8 mouse cellular contexts compared by ENCODE assay signal in the genomic region with DNA sequence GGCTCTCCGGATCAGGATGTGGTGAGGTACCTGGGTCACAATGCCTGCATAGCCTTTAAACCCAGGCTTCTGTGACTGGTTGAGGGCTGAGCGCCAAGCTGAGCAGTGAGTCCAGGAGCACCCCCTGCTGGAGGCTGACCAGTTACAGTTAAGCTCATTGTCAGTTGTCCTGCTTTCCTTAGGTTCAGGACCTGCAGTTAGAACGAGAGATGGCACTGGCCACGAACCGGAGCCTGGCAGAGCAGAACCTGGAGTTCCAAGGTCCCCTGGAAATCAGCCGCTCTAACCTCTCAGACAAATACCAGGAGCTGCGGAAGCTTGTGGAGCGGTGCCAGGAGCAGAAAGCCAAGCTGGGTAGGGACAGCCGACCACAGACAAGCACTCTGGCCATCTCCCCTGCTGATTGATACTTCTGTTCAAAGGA. TPM values are rescaled to one million over a fixed set of nuclear protein-coding genes. Genes with fewer than 3 reads are reported as not detected.
DNase-seq lines count a peak whose midpoint lies in the region; ATAC-seq and TF ChIP-seq lines count a peak whose summit lies in the region.

No protein-coding gene starts in this region.

- H3K4me2 ChIP-seq in hindbrain, embryonic 11.5 days (replicated peaks; ENCODE audit: low read depth, low read length): no peak overlapping the region
- H3K4me2 ChIP-seq in lung, postnatal 0 days (replicated peaks; ENCODE audit: low read depth, low read length): no peak overlapping the region

- no peak for DNase-seq in Patski (ENCODE audit: low read depth, low spot score)
- peak; percentile 93 for DNase-seq in cerebellum, adult 9-11 months
- DNase-seq in hindbrain, embryonic 11.5 days (ENCODE audit: low spot score): peak; percentile 62
- DNase-seq in layer of hippocampus, adult 9-10 months (ENCODE audit: low spot score): peak; percentile 61
- DNase-seq in lung, postnatal 0 days (ENCODE audit: low spot score): peak; percentile 50
- peak; percentile 74 for DNase-seq in right cerebral cortex, adult 18-20 months
- DNase-seq in urinary bladder, adult 18-20 months (ENCODE audit: low spot score in 2 of 2): no peak

- no peaks in the 10 kb centered on the region for H3K27me3 ChIP-seq in Patski
- no peaks in the 10 kb centered on the region for H3K27me3 ChIP-seq in hindbrain, embryonic 11.5 days (ENCODE audit: control insufficient read depth, insufficient read depth, low read length)
- no peaks in the 10 kb centered on the region for H3K27me3 ChIP-seq in lung, postnatal 0 days (replicated peaks; ENCODE audit: insufficient read depth, low read length)

- CTCF ChIA-PET in Patski (lab: Charles Lee): interaction anchor here (0.6 to 9.5 kb wide), 26 partner anchors 8 to 269 kb away, joined by 3 to 229 read pairs (median 4); a partner anchor contains a TSS

- H3K27ac ChIP-seq in hindbrain, embryonic 11.5 days (ENCODE audit: low read depth, low read length): peak overlapping the region; percentile 24; the same call in 1 of the 2 replicates
- no peak overlapping the region for H3K27ac ChIP-seq in lung, postnatal 0 days (ENCODE audit: low read length)

- POLR2A ChIA-PET in Patski (lab: Charles Lee): interaction anchor here (1.6 to 3.2 kb wide), 2 partner anchors 22 to 32 kb away, joined by 5 to 12 read pairs; a partner anchor contains a TSS

- no peak for TF ChIP-seq EP300 in lung, postnatal 0 days (IDR thresholded peaks at IDR 0.05)

- H3K36me3 ChIP-seq in hindbrain, embryonic 11.5 days (ENCODE audit: control insufficient read depth, insufficient read depth, low read length): peaks cover 3% of the 10 kb centered on the region; the same call in 1 of the 2 replicates
- H3K36me3 ChIP-seq in lung, postnatal 0 days (ENCODE audit: insufficient read depth, low read length): peaks cover 31% of the 10 kb centered on the region

- ATAC-seq in Patski: peak; percentile 28
- ATAC-seq in frontal cortex, adult (ENCODE audit: low TSS enrichment): peak; percentile 47
- peak; percentile 39 for ATAC-seq in hindbrain, embryonic 11.5 days (ENCODE audit: low FRiP score)
- peak; percentile 24; the same call in 1 of the 2 replicates for ATAC-seq in lung, postnatal 0 days

- no peak overlapping the region for H3K4me3 ChIP-seq in hindbrain, embryonic 11.5 days (ENCODE audit: low read depth, low read length)
- H3K4me3 ChIP-seq in lung, postnatal 0 days (ENCODE audit: low read depth, low read length): no peak overlapping the region

- peaks cover 2% of the 10 kb centered on the region; the same call in 1 of the 2 replicates for H3K4me1 ChIP-seq in hindbrain, embryonic 11.5 days (replicated peaks; ENCODE audit: control insufficient read depth, insufficient read depth, low read length)
- no peaks in the 10 kb centered on the region for H3K4me1 ChIP-seq in lung, postnatal 0 days (ENCODE audit: insufficient read depth, low read depth, low read length)

- 80% methylated on average over 9 of the region's 9 CpGs for WGBS in hindbrain, embryonic 11.5 days
- WGBS in lung, postnatal 0 days: 74% methylated on average over 9 of the region's 9 CpGs

- H3K9me3 ChIP-seq in hindbrain, embryonic 11.5 days (ENCODE audit: control insufficient read depth, low read length): no peaks in the 10 kb centered on the region
- H3K9me3 ChIP-seq in lung, postnatal 0 days (ENCODE audit: low read length): no peaks in the 10 kb centered on the region

- in situ Hi-C loops in Patski (cut with MboI; ENCODE audit: low pct_unique_long_range_greater_than_20kb): loop anchor here (10.0 kb wide), 1 partner anchor 135 kb away; no protein-coding TSS in a partner anchor

- no peak overlapping the region for H3K9ac ChIP-seq in hindbrain, embryonic 11.5 days (ENCODE audit: low read depth, low read length)
- no peak overlapping the region for H3K9ac ChIP-seq in lung, postnatal 0 days (replicated peaks; ENCODE audit: low read depth)

- TF ChIP-seq CTCF in Patski (IDR thresholded peaks at IDR 0.05): no peak
- TF ChIP-seq CTCF in lung, postnatal 0 days (IDR thresholded peaks at IDR 0.05): peak; percentile 71

RNA-seq across cellular contexts. Expression of a gene that starts 21.6 kb away (rescaled TPM):
- polyA plus RNA-seq in Patski (2021): 52.9 TPM
- 23.9 and 27.2 TPM in 2 replicates for polyA plus RNA-seq in hindbrain, embryonic 11.5 days (2014; fragmentation: Nextera tagmentation; extraction: Ambion mirVana)
- polyA plus RNA-seq in lung, postnatal 0 days (2015; fragmentation: Nextera tagmentation; extraction: Ambion mirVana): 23.4 and 25.2 TPM in 2 replicates

RNA-seq across cellular contexts. Expression of a gene that starts 28.7 kb away (rescaled TPM):
- not detected for polyA plus RNA-seq in Patski (2021)
- not detected in 2 replicates for polyA plus RNA-seq in hindbrain, embryonic 11.5 days (2014; fragmentation: Nextera tagmentation; extraction: Ambion mirVana)
- polyA plus RNA-seq in lung, postnatal 0 days (2015; fragmentation: Nextera tagmentation; extraction: Ambion mirVana): 0.48 and 0.68 TPM in 2 replicates

RNA-seq across cellular contexts. Expression of a gene that starts 32.2 kb away (rescaled TPM):
- polyA plus RNA-seq in Patski (2021): 0.06 TPM
- polyA plus RNA-seq in hindbrain, embryonic 11.5 days (2014; fragmentation: Nextera tagmentation; extraction: Ambion mirVana): not detected in 2 replicates
- not detected in 2 replicates for polyA plus RNA-seq in lung, postnatal 0 days (2015; fragmentation: Nextera tagmentation; extraction: Ambion mirVana)

Comparison
In these comparisons a context has a peak if more than half of its experiments do, and no peak if none do; other contexts are left out.
1. DNase-seq: peak in cerebellum, adult 9-11 months (single experiment), hindbrain, embryonic 11.5 days (single experiment), layer of hippocampus, adult 9-10 months (single experiment), lung, postnatal 0 days (single experiment) and right cerebral cortex, adult 18-20 months (single experiment); none in Patski (single experiment) and urinary bladder, adult 18-20 months (0 of 2).
2. Peak in every context shown above with its lines, with median percentiles within 50 percentile points of each other: ATAC-seq.